17 mouse cellular contexts compared by ENCODE assay signal in the genomic region with DNA sequence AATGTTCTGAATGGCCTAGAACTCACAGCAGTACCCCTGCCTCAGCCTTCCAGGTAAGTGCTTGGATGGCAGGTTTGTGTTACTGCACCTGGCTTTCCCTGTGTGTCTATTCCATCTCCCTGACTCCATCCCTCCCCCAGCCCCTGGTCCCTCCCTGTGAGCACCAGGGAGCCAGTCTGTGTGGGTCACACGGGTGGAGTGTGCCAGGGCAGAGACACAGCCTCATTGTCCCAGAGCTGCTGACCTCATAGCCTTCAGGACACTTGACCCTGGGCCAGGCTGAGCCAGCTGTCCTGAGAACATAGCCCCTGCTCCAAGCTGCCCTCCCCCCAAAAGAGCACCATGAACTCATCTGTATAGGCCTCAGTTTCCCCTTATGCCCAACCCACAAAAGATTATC. TPM values are rescaled to one million over a fixed set of nuclear protein-coding genes. Genes with fewer than 3 reads are reported as not detected.
DNase-seq lines count a peak whose midpoint lies in the region; ATAC-seq and TF ChIP-seq lines count a peak whose summit lies in the region.
"Had no signal": no experiment of that assay in that cellular context is flagged by ENCODE, and none has a peak within 500 bp of the region (broad histone marks: within the 10 kb centered on the region; RNA-seq: fewer than 3 reads in every experiment).

No protein-coding gene starts in this region.

- H3K4me3 ChIP-seq in spleen, adult 2 months (ENCODE audit: extremely low read depth, insufficient read depth, insufficient read length): no peak overlapping the region
- no peak overlapping the region for H3K4me3 ChIP-seq in cortical plate, adult 2 months (ENCODE audit: insufficient read depth, low read length)
- H3K4me3 ChIP-seq in liver, postnatal 0 days (ENCODE audit: low read depth, low read length): no peak overlapping the region
- H3K4me3 ChIP-seq in hindbrain, embryonic 12.5 days: no peak overlapping the region
- H3K4me3 ChIP-seq: forebrain, embryonic 12.5 days; heart, adult 2 months; heart, embryonic 15.5 days; midbrain, embryonic 15.5 days; myocyte; stomach, embryonic 15.5 days had no signal

- no peaks in the 10 kb centered on the region for H3K36me3 ChIP-seq in spleen, adult 2 months (ENCODE audit: control insufficient read depth, insufficient read depth, low read length)
- no peaks in the 10 kb centered on the region for H3K36me3 ChIP-seq in liver, postnatal 0 days (replicated peaks; ENCODE audit: insufficient read depth, low read length)
- H3K36me3 ChIP-seq in hindbrain, embryonic 12.5 days: no peaks in the 10 kb centered on the region
- H3K36me3 ChIP-seq: forebrain, embryonic 12.5 days; heart, embryonic 15.5 days; midbrain, embryonic 15.5 days; stomach, embryonic 15.5 days had no signal

- peaks cover 42% of the 10 kb centered on the region; the same call in 1 of the 2 replicates for H3K4me1 ChIP-seq in spleen, adult 2 months (ENCODE audit: control insufficient read depth, insufficient read depth, insufficient read length)
- 0 out of 2 replicates have a peak, but pooled peaks cover under 1% of the 10 kb centered on the region for H3K4me1 ChIP-seq in cortical plate, adult 2 months (ENCODE audit: control insufficient read depth, insufficient read depth, low read length)
- peaks cover 50% of the 10 kb centered on the region for H3K4me1 ChIP-seq in liver, postnatal 0 days (ENCODE audit: insufficient read depth)
- peaks cover 16% of the 10 kb centered on the region for H3K4me1 ChIP-seq in hindbrain, embryonic 12.5 days

- peak; percentile 75 for DNase-seq in layer of hippocampus, adult 11-12 months (ENCODE audit: low spot score)
- no peak for DNase-seq in layer of hippocampus, adult 9-10 months (ENCODE audit: low spot score)
- no peak for DNase-seq in spleen, adult 2 months (ENCODE audit: low read depth in 1 of 2, low spot score in 2 of 2)
- DNase-seq in spleen, postnatal 14 days (ENCODE audit: low spot score in 2 of 2): no peak
- DNase-seq in liver, postnatal 0 days: no peak
- DNase-seq: gastrocnemius, postnatal 25 days; kidney, adult 11 months; kidney, postnatal 14 days had no signal

- no peaks in the 10 kb centered on the region for H3K27me3 ChIP-seq in spleen, adult 2 months (ENCODE audit: control insufficient read depth, insufficient read depth, low read length)
- no peaks in the 10 kb centered on the region for H3K27me3 ChIP-seq in liver, postnatal 0 days (ENCODE audit: insufficient read depth, low read length)
- H3K27me3 ChIP-seq in hindbrain, embryonic 12.5 days: peaks cover 52% of the 10 kb centered on the region

- no peak for TF ChIP-seq EP300 in liver, postnatal 0 days (IDR thresholded peaks at IDR 0.05; ENCODE audit: low read depth)

- no peaks in the 10 kb centered on the region for H3K9me3 ChIP-seq in liver, postnatal 0 days (ENCODE audit: low read length)
- H3K9me3 ChIP-seq in hindbrain, embryonic 12.5 days (replicated peaks): no peaks in the 10 kb centered on the region
- H3K9me3 ChIP-seq: forebrain, embryonic 12.5 days; heart, embryonic 15.5 days; midbrain, embryonic 15.5 days; stomach, embryonic 15.5 days had no signal

- no peak overlapping the region for H3K9ac ChIP-seq in liver, postnatal 0 days (replicated peaks)
- no peak overlapping the region for H3K9ac ChIP-seq in hindbrain, embryonic 12.5 days
- H3K9ac ChIP-seq: forebrain, embryonic 12.5 days; heart, embryonic 15.5 days; midbrain, embryonic 15.5 days; stomach, embryonic 15.5 days had no signal

- no peak for TF ChIP-seq CTCF in spleen, adult 2 months (IDR thresholded peaks at IDR 0.05; ENCODE audit: extremely low read depth, insufficient read depth, insufficient read length, insufficient replicate concordance)
- no peak for TF ChIP-seq CTCF in cortical plate, adult 2 months (IDR thresholded peaks at IDR 0.05; ENCODE audit: extremely low read depth, insufficient read depth, low read length)
- no peak for TF ChIP-seq CTCF in liver, postnatal 0 days (IDR thresholded peaks at IDR 0.05; ENCODE audit: low read depth)

- H3K4me2 ChIP-seq in liver, postnatal 0 days (ENCODE audit: low read depth, low read length): 0 out of 2 replicates have a peak overlapping the region, but pooled peaks have one; percentile 32
- H3K4me2 ChIP-seq in hindbrain, embryonic 12.5 days (replicated peaks): no peak overlapping the region
- H3K4me2 ChIP-seq: forebrain, embryonic 12.5 days; heart, embryonic 15.5 days; midbrain, embryonic 15.5 days; stomach, embryonic 15.5 days had no signal

- peak overlapping the region; percentile 88; the same call in 1 of the 2 replicates for H3K27ac ChIP-seq in spleen, adult 2 months (ENCODE audit: insufficient read depth, low read length)
- H3K27ac ChIP-seq in cortical plate, adult 2 months (ENCODE audit: insufficient read depth, low read length): peak overlapping the region; percentile 86
- H3K27ac ChIP-seq in liver, postnatal 0 days (ENCODE audit: low read depth): peak overlapping the region; percentile 78
- H3K27ac ChIP-seq in hindbrain, embryonic 12.5 days: no peak overlapping the region
- H3K27ac ChIP-seq: forebrain, embryonic 12.5 days; heart, adult 2 months; heart, embryonic 15.5 days; midbrain, embryonic 15.5 days had no signal

- WGBS in spleen, adult 2 months: 69% methylated on average over 1 of the region's 1 CpGs
- 68% methylated on average over 1 of the region's 1 CpGs for WGBS in liver, postnatal 0 days (ENCODE audit: insufficient replicate concordance)
- 53% methylated on average over 1 of the region's 1 CpGs for WGBS in hindbrain, embryonic 12.5 days

- TF ChIP-seq POLR2A in spleen, adult 2 months (IDR thresholded peaks at IDR 0.05; ENCODE audit: low read depth, low read length): no peak
- TF ChIP-seq POLR2A in cortical plate, adult 2 months (IDR thresholded peaks at IDR 0.05; ENCODE audit: extremely low read depth, insufficient read depth, low read length): no peak

- ATAC-seq in liver, postnatal 0 days: no peak
- no peak for ATAC-seq in hindbrain, embryonic 12.5 days (ENCODE audit: low FRiP score)
- ATAC-seq: midbrain, embryonic 15.5 days had no signal

RNA-seq across cellular contexts. Expression of a gene that starts 0.9 kb away (rescaled TPM):
- polyA plus RNA-seq in spleen, adult 2 months (2012; rRNA removed): 5.8 and 7.4 TPM in 2 replicates
- 1.1 TPM in 2 replicates for polyA plus RNA-seq in cortical plate, adult 2 months (2012; rRNA removed)
- polyA plus RNA-seq in liver, postnatal 0 days (2015; fragmentation: Nextera tagmentation; extraction: Ambion mirVana): 0.19 and 0.25 TPM in 2 replicates
- not detected in 2 replicates for polyA plus RNA-seq in hindbrain, embryonic 12.5 days (2016; fragmentation: Nextera tagmentation; extraction: Ambion mirVana)
- polyA plus RNA-seq: forebrain, embryonic 12.5 days; neural tube, embryonic 14.5 days had no signal

RNA-seq across cellular contexts. Expression of a gene that starts 2.5 kb away (rescaled TPM):
- 175 and 297 TPM in 2 replicates for polyA plus RNA-seq in spleen, adult 2 months (2012; rRNA removed)
- 265 and 282 TPM in 2 replicates for polyA plus RNA-seq in cortical plate, adult 2 months (2012; rRNA removed)
- 5.2 and 6.0 TPM in 2 replicates for polyA plus RNA-seq in liver, postnatal 0 days (2015; fragmentation: Nextera tagmentation; extraction: Ambion mirVana)
- polyA plus RNA-seq in hindbrain, embryonic 12.5 days (2016; fragmentation: Nextera tagmentation; extraction: Ambion mirVana): 16.0 and 17.7 TPM in 2 replicates

RNA-seq across cellular contexts. Expression of a gene that starts 30.8 kb away (rescaled TPM):
- polyA plus RNA-seq in spleen, adult 2 months (2012; rRNA removed): 56.3 and 90.3 TPM in 2 replicates
- polyA plus RNA-seq in cortical plate, adult 2 months (2012; rRNA removed): 177 and 193 TPM in 2 replicates
- polyA plus RNA-seq in liver, postnatal 0 days (2015; fragmentation: Nextera tagmentation; extraction: Ambion mirVana): 8.9 and 9.0 TPM in 2 replicates
- polyA plus RNA-seq in hindbrain, embryonic 12.5 days (2016; fragmentation: Nextera tagmentation; extraction: Ambion mirVana): 84.5 and 85.5 TPM in 2 replicates

RNA-seq across cellular contexts. Expression of a gene that starts 32.2 kb away (rescaled TPM):
- polyA plus RNA-seq in spleen, adult 2 months (2012; rRNA removed): 73.8 and 74.1 TPM in 2 replicates
- polyA plus RNA-seq in cortical plate, adult 2 months (2012; rRNA removed): 31.4 and 35.1 TPM in 2 replicates
- 6.1 and 6.2 TPM in 2 replicates for polyA plus RNA-seq in liver, postnatal 0 days (2015; fragmentation: Nextera tagmentation; extraction: Ambion mirVana)
- 9.8 and 11.1 TPM in 2 replicates for polyA plus RNA-seq in hindbrain, embryonic 12.5 days (2016; fragmentation: Nextera tagmentation; extraction: Ambion mirVana)

RNA-seq across cellular contexts. Expression of a gene that starts 46.6 kb away (rescaled TPM):
- polyA plus RNA-seq in spleen, adult 2 months (2012; rRNA removed): 37.3 and 69.8 TPM in 2 replicates
- polyA plus RNA-seq in cortical plate, adult 2 months (2012; rRNA removed): 51.6 and 59.2 TPM in 2 replicates
- 36.3 and 39.9 TPM in 2 replicates for polyA plus RNA-seq in liver, postnatal 0 days (2015; fragmentation: Nextera tagmentation; extraction: Ambion mirVana)
- 38.2 and 38.3 TPM in 2 replicates for polyA plus RNA-seq in hindbrain, embryonic 12.5 days (2016; fragmentation: Nextera tagmentation; extraction: Ambion mirVana)
